Mouse (Mus musculus) frontal cortex, postnatal 10 days (tissue): ENCODE measurements around the gene Fbh1.

Experiments used
- DNase-seq, 2 experiments: peaks; one replicate each; pipeline ENCODE4 v3.0.0; 2022; ENCODE audit warnings: low spot score in 2 of 2, mixed read lengths in 1 of 2

Gene Fbh1

DNA sequence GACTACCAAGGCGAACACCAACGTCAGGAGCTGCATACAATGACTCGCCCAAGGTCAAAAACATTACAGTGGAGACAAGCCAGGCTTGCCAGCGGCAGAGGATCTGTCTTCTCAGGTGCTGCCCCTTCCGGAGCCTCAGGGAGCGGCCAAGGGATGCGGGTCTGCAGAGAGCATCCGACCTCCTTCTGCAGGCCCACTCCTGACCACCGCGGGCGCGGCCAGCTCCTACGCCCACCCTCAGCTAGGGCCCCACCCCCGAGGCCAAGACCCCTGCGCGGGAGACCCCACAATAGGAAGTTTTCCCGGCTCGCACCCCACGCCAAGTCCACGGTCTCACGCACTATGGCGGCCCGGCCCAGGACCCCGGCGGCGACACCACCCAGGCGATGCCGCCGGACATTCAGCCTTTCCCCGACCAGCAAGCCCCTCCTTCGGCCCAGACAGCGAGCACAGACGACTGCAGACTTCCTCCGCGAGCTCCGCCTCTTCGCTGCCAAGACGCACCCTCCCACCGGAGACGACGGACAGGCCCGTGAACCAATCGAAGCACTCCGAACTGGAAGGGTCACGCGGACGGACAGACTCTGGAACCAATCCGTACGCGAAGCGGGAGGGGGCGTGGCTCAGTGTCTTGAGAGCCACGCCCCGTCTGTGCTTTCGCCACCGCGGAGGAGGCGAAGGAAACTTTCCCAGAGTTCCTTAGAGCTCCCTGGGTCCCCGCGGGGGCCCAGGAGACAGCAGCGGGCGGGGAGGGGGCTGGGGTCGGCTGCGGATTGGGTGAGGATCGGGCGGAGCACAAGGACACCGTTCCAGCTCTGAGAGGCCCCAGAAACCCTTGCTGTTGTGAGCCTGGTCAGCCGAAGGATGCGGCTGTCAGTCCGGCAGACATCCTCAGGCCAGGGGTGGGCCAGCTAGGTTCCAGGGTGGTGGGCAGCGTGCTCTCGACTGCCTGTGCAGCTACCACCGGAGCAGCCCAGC, at the start of gene Fbh1, which contains the start of gene Ankrd16:
Gene Fbh1 (minus strand): TSS at position 492 of the 978 bp plus-strand sequence.
Gene Ankrd16 (plus strand): TSS at position 786 of the 978 bp plus-strand sequence.
- DNase-seq: peak; percentile 99 to 100

GRCm38 (mm10) chr2:11801299-11801930, 24.0 kb upstream of the Fbh1 start:
- DNase-seq: no peak

- DNase-seq: no peak
These were observed 20.6 kb upstream of the Fbh1 start for GRCm38 (mm10) chr2:11797930-11798364.

- DNase-seq: no peak
These were observed 17.3 kb upstream of the Fbh1 start for GRCm38 (mm10) chr2:11794668-11795067.

GRCm38 (mm10) chr2:11784159-11784558, 6.8 kb upstream of the Fbh1 start:
- no peak for DNase-seq

- peak; percentile 73 to 80 for DNase-seq
These were observed 873 bp upstream of the Fbh1 start for GRCm38 (mm10) chr2:11778087-11778823.

DNA sequence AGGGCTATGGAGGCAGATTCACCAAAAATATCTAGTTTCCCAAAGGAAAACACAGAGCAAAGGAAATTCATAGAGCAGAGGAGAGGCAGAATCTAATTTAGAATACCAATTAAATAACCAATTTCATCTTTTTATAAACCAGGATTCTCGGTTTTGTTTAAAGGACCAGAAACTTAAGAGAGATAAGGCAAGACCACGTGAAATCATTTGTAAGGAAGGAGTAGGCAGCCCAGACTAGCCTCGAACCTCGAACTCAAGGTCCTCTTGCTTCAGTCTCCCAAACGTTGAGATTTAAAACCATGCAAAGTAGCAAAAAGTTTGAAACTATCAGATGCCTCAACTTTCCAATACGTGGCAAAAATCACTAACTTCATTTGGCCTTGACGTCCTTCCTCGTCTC, 967 bp downstream of the Fbh1 start:
- no peak for DNase-seq

DNA sequence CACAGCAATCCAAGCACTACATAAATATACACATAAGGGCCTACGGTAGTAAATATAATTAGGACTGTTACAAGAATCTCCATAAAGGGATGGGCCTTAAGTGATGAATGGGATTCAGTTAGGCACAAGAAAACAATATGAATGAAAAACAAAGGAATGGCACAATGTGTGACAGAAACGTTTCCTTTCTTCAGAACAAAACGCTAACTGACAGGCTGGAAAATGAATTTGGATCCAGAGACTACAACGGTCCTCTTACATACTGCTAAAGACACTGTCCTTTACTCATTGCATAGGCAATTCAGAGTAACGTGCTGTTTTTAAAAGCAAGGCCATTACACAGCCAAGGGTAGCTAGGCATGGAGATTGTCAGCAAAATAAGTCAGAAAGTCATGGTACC, 2.3 kb downstream of the Fbh1 start:
- DNase-seq: no peak

DNA sequence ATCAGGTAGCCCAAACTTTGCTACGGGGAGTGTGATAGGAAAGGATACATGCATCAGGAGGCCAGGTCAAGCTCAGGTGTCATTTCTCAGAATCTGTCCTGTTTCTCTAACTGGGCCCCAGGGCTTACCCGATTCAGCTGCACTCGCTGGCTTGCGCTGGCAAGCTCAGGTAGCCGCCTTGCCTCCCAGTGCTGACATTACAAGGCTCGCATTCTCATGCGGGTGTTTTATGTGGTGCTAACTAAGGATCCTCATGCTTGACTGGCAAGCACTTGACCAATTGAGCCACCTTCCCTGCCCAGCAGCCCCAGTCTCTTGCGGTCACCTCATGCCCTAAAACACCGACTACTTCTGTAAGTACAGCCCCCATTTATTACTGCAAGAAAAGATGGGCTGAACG, 3.0 kb downstream of the Fbh1 start:
- DNase-seq: no peak

GRCm38 (mm10) chr2:11772401-11772800, 5.0 kb downstream of the Fbh1 start:
- DNase-seq: no peak

DNA sequence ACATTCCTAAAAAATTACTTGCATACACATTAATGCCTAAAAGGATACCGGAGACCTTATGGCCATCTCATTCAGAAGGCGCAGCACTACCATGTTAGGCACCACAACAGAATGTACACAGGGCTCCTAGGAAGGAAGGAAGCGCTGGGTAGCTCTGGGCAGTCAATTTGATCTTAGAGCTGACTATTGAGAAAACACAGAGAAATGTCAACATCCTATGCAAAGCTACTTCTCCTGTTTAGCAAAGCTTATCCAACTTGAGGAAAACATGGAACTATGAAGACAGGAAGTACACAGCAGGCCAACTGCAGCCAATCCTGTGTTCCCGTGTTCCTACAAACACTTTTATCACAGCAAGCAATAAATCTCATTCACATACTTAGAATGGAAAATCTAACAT, 5.7 kb downstream of the Fbh1 start:
- no peak for DNase-seq

DNA sequence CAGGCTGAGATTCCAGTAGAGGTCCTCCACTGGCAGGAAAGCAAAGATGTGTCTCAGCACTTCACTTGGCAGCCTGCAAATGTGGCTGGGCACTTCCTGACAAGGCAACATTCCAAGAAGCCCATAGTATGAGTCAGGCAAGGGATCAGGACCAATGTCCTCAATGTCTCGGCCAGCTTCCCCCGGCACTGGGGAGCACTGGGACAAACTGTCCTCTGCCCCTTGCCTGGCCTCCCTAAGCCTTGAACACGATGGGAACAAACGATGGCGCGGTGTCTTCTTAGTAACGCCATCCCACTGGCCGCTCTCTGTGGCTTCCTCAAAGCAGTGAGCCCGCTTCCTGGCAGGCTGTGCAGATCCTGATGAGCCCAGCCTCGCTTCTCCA, 10.2 kb downstream of the Fbh1 start:
- peak in 1 of 2 experiments; percentile 9 for DNase-seq

GRCm38 (mm10) chr2:11766485-11767160, 10.8 kb downstream of the Fbh1 start:
- no peak for DNase-seq

- no peak for DNase-seq
These were observed 11.7 kb downstream of the Fbh1 start for GRCm38 (mm10) chr2:11765694-11766093.

- no peak for DNase-seq
These were observed 14.8 kb downstream of the Fbh1 start for GRCm38 (mm10) chr2:11762541-11762940.

- no peak for DNase-seq
These were observed 37.8 kb downstream of the Fbh1 start for GRCm38 (mm10) chr2:11739516-11740051.

DNA sequence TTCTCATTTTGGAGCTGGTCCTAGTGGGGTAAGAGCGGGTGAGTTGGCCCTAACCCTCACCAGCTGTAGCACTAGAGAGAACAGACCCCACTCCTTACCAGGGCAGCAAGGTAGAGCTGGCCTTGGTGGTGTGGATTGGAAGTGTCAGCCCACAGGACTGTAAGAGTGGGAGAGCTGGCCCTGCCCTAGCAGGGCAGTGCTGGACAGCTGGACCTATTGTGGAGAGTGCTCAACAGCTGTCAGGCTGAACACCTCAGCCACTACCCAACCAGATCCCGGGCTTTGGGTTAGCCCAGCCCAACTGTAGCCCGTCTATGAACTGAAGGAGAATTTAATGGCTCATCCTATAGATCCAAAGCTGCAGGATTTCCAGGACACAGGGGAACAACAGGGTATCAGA, 38.6 kb downstream of the Fbh1 start:
- DNase-seq: no peak

DNA sequence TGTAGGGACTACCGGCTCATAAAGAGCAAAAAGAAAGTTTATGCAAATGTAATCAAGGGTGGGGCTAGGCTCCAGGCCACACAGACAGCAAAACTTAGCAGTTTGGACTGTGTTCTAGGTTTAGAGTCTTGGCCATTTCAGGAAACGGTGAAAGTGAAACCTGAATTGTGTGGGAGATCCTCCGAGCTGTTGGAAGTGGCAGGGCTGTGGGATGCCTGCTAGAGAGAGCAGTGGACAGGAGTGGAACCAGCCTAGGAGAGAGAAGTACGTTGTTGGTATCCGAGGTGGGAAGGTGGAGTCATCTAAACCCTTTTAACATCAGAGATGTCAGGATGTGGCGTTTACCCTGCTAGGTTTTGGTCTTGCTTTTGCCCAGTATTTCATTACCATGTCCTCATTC, 41.5 kb downstream of the Fbh1 start:
- DNase-seq: no peak

DNA sequence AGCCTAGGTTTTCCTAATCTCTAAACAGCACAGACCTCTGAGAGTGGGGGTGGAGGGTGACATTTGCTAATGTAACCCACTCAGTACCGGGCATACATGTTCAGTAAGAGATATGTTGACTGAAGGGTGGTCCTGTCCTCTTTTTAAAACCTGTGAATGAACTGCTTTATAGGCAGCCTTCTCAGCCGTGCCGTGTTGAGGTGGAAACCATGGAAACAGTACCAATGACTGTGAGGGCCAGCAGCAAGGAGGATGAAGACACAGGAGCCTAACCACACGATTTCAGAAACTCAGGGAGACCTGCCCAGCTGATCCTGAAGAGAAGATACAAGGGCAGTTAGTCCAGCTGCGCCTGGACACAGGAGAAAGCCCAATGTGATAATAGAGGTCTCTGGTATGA, 44.4 kb downstream of the Fbh1 start:
- no peak for DNase-seq

GRCm38 (mm10) chr2:11729091-11729490, 48.3 kb downstream of the Fbh1 start:
- no peak for DNase-seq

GRCm38 (mm10) chr2:11727574-11727973, 49.8 kb downstream of the Fbh1 start:
- DNase-seq: no peak
